Mouse (Mus musculus) intestine, embryonic 14.5 days (tissue): ENCODE results near the gene Pcgf1. TPM values are rescaled to one million over a fixed set of nuclear protein-coding genes. Genes with fewer than 3 reads are reported as not detected.
A peak's percentile ranks its signal among the peaks of the same experiment; 100 is the strongest.

Source experiments
- ATAC-seq: fragments of 200-750 bp; cut with Nextera tagmentation; replicated peaks from 2 replicates; pipeline ENCODE4 v1.8.0; 2017; ENCODE audit warnings: low read depth, moderate number of reproducible peaks, moderate TSS enrichment, moderate library complexity; ENCODE audit not compliant: low FRiP score, low TSS enrichment
- DNase-seq: peaks from one replicate; pipeline ENCODE4 v3.0.0-alpha.2; 2018; ENCODE audit warnings: low spot score
- H3K27ac ChIP-seq: fragments of 300-500 bp; sonication (generic); 2 replicates; pipeline ENCODE4 v1.5.1; 2014; ENCODE audit warnings: low read depth, mild to moderate bottlenecking, control low read depth
- H3K27me3 ChIP-seq: fragments of 300-500 bp; sonication (generic); replicated peaks from 2 replicates; pipeline ENCODE4 v1.6.1; 2014; ENCODE audit warnings: low read length, control low read depth; ENCODE audit not compliant: control insufficient read depth, insufficient read depth
- H3K36me3 ChIP-seq: fragments of 300-500 bp; sonication (generic); 2 replicates; pipeline ENCODE4 v1.6.1; 2014; ENCODE audit warnings: low read length, control low read depth; ENCODE audit not compliant: control insufficient read depth, insufficient read depth
- H3K4me1 ChIP-seq: fragments of 300-500 bp; sonication (generic); replicated peaks from 2 replicates; pipeline ENCODE4 v1.6.1; 2014; ENCODE audit warnings: low read length, control low read depth, mixed read lengths; ENCODE audit not compliant: control insufficient read depth, insufficient read depth
- H3K4me2 ChIP-seq: fragments of 300-500 bp; sonication (generic); 2 replicates; pipeline ENCODE4 v1.6.1; 2014; ENCODE audit warnings: low read length
- H3K4me3 ChIP-seq: fragments of 300-500 bp; sonication (generic); 2 replicates; pipeline ENCODE4 v1.5.1; 2014; ENCODE audit warnings: low read depth, low read length, control low read depth, mixed read lengths
- H3K9ac ChIP-seq: fragments of 300-500 bp; sonication (generic); 2 replicates; pipeline ENCODE4 v1.6.1; 2014; ENCODE audit warnings: mild to moderate bottlenecking, low read length
- H3K9me3 ChIP-seq: fragments of 300-500 bp; sonication (generic); 2 replicates; pipeline ENCODE4 v1.6.1; 2016; ENCODE audit warnings: low read length, control low read depth; ENCODE audit not compliant: control insufficient read depth
- WGBS: fragments of 180-500 bp; shearing (Covaris S2); extraction: QIAGEN DNeasy Blood & Tissue Kit; methylation state at CpG from one replicate; pipeline ENCODE4 v1.1.7; 2014; 5-methylcytosine and 5-hydroxymethylcytosine counted together
- polyA plus RNA-seq: library from polyadenylated mRNA; unstranded; fragments of >200 nt; fragmentation: Nextera tagmentation; extraction: Ambion mirVana; gene quantifications from 2 replicates; pipeline ENCODE4 v1.2.1, GENCODE M21; 2014

Pcgf1 gene
- polyA plus RNA-seq, 1 experiment from 2014 or later: 45.5 TPM

DNA sequence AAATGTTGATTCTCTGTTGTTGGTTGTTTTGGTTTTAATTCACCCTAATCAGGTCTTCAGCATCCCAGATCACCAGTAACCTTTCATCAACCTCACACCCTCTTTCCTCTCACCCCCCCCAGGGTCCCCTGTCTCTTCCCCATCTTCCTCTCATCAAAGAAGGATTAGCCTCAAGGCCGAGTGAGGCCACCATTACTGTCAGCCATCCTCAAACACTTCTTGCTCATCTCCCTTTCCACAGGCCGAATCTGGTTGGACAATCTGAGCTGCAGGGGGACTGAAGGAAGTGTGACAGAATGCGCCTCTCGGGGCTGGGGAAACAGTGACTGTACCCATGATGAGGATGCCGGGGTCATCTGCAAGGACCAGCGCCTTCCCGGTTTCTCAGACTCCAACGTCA, 40.5 kb upstream of the Pcgf1 start:
- ATAC-seq: no peak
- H3K27ac ChIP-seq: no peak overlapping the region
- no peak overlapping the region for H3K4me2 ChIP-seq
- no peak overlapping the region for H3K9ac ChIP-seq
- peaks cover 23% of the 10 kb centered on the region for H3K4me1 ChIP-seq
- no peak overlapping the region for H3K4me3 ChIP-seq
- H3K27me3 ChIP-seq: no peaks in the 10 kb centered on the region
- no peak for DNase-seq
- no peaks in the 10 kb centered on the region for H3K9me3 ChIP-seq
- WGBS: 82% methylated on average over 8 of the region's 8 CpGs
- H3K36me3 ChIP-seq: no peaks in the 10 kb centered on the region

- Histone ChIP-seq H3K4me2 (peak overlapping the region; percentile 52), H3K9me3 (no peaks in the 10 kb centered on the region), H3K27ac (no peak overlapping the region), H3K4me3 (peak overlapping the region; percentile 20; the same call in 1 of the 2 replicates), H3K36me3 (no peaks in the 10 kb centered on the region), H3K27me3 (no peaks in the 10 kb centered on the region), H3K4me1 (peaks cover 20% of the 10 kb centered on the region), H3K9ac (no peak overlapping the region)
- WGBS: 10% methylated on average over 24 of the region's 24 CpGs
- peak; percentile 93 for DNase-seq
- ATAC-seq: peak; percentile 38; the same call in 1 of the 2 replicates
Observed at GRCm38 (mm10) chr6:83038496-83039012, 39.1 kb upstream of the Pcgf1 start.

GRCm38 (mm10) chr6:83040601-83041000, 37.1 kb upstream of the Pcgf1 start:
- ATAC-seq (no peak), DNase-seq (no peak)
- Histone ChIP-seq H3K4me1 (peaks cover 15% of the 10 kb centered on the region), H3K9ac (no peak overlapping the region), H3K4me2 (no peak overlapping the region), H3K27ac (no peak overlapping the region), H3K9me3 (no peaks in the 10 kb centered on the region), H3K4me3 (no peak overlapping the region), H3K36me3 (no peaks in the 10 kb centered on the region), H3K27me3 (no peaks in the 10 kb centered on the region)
- WGBS: 71% methylated on average over 5 of the region's 5 CpGs

GRCm38 (mm10) chr6:83043561-83043960, 34.1 kb upstream of the Pcgf1 start:
- H3K4me1 ChIP-seq: peaks cover 4% of the 10 kb centered on the region
- no peaks in the 10 kb centered on the region for H3K27me3 ChIP-seq
- H3K4me2 ChIP-seq: no peak overlapping the region
- WGBS: 52% methylated on average over 6 of the region's 6 CpGs
- DNase-seq: no peak
- H3K36me3 ChIP-seq: no peaks in the 10 kb centered on the region
- H3K9me3 ChIP-seq: no peaks in the 10 kb centered on the region
- H3K27ac ChIP-seq: no peak overlapping the region
- H3K4me3 ChIP-seq: no peak overlapping the region
- no peak overlapping the region for H3K9ac ChIP-seq
- ATAC-seq: no peak

- no peaks in the 10 kb centered on the region; the same call in 1 of the 2 replicates for H3K4me1 ChIP-seq
- H3K4me3 ChIP-seq: no peak overlapping the region
- 89% methylated on average over 5 of the region's 5 CpGs for WGBS
- H3K9ac ChIP-seq: no peak overlapping the region
- H3K36me3 ChIP-seq: no peaks in the 10 kb centered on the region
- ATAC-seq (no peak), DNase-seq (no peak)
- no peak overlapping the region for H3K4me2 ChIP-seq
- no peaks in the 10 kb centered on the region for H3K27me3 ChIP-seq
- no peak overlapping the region for H3K27ac ChIP-seq
- H3K9me3 ChIP-seq: no peaks in the 10 kb centered on the region
Observed at GRCm38 (mm10) chr6:83043993-83044392, 33.7 kb upstream of the Pcgf1 start.

DNA sequence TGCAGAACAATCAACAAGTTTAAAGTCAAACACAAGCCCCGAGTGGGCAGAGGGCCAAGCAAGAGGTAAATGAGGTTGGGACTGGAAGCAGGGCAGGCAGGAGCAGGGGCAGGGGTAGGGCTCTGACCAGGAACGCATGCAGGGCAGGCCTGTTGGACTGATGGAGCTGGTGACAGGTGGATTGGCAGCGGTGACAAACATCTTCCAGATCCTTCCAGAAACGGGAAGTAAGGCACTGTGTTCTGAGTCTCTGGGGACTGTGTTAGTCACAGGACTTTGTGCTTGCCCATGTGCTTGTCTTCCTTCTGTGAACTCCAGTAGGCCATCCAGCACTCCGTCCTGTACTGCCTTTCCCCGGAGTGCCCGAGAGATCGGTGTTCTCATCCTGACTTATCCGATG, 32.9 kb upstream of the Pcgf1 start:
- 75% methylated on average over 9 of the region's 9 CpGs for WGBS
- H3K36me3 ChIP-seq: no peaks in the 10 kb centered on the region
- ATAC-seq: no peak

DNA sequence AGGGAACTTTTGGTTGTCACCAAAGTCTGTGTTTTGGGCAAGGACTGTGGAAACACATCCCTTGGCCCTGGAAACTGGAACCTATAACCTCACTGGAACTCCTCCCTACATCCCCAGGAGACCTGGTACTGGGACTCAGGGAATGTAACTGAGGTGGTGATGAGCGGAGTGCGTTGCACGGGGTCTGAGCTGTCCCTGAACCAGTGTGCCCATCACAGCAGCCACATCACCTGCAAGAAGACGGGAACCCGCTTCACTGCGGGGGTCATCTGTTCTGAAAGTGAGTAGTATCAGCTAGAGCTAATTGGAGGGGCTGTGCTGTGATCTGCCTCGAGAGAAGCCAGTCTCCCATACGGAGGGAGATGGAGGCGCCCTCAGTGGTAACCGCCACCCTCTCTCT, 28.3 kb upstream of the Pcgf1 start:
- ATAC-seq (no peak), DNase-seq (no peak)
- H3K27ac ChIP-seq: no peak overlapping the region
- no peaks in the 10 kb centered on the region for H3K27me3 ChIP-seq
- no peak overlapping the region for H3K4me3 ChIP-seq
- no peak overlapping the region for H3K4me2 ChIP-seq
- peaks cover 15% of the 10 kb centered on the region for H3K4me1 ChIP-seq
- 67% methylated on average over 10 of the region's 10 CpGs for WGBS
- H3K36me3 ChIP-seq: peaks cover 18% of the 10 kb centered on the region
- no peak overlapping the region for H3K9ac ChIP-seq
- H3K9me3 ChIP-seq: no peaks in the 10 kb centered on the region

More for the DNA sequence above, 32.9 kb upstream of the Pcgf1 start:
- no peaks in the 10 kb centered on the region for H3K4me1 ChIP-seq
- no peak overlapping the region for H3K4me3 ChIP-seq
- no peaks in the 10 kb centered on the region for H3K9me3 ChIP-seq
- DNase-seq: no peak
- no peak overlapping the region for H3K27ac ChIP-seq
- no peak overlapping the region for H3K9ac ChIP-seq
- no peaks in the 10 kb centered on the region for H3K27me3 ChIP-seq
- no peak overlapping the region for H3K4me2 ChIP-seq

- Histone ChIP-seq H3K9ac (peak overlapping the region; percentile 64), H3K27me3 (no peaks in the 10 kb centered on the region), H3K4me1 (peaks cover 25% of the 10 kb centered on the region), H3K36me3 (peaks cover 32% of the 10 kb centered on the region), H3K4me3 (peak overlapping the region; percentile 99), H3K4me2 (peak overlapping the region; percentile 79), H3K9me3 (no peaks in the 10 kb centered on the region), H3K27ac (peak overlapping the region; percentile 62; the same call in 1 of the 2 replicates)
- 2% methylated on average over 26 of the region's 26 CpGs for WGBS
- peak; percentile 79 for DNase-seq
- ATAC-seq: no peak
Observed at GRCm38 (mm10) chr6:83053136-83053960, 24.3 kb upstream of the Pcgf1 start.
